Mouse (Mus musculus) midbrain, postnatal 0 days (tissue): Measurements from ENCODE around the gene Mef2a. TPM values are rescaled to one million over a fixed set of nuclear protein-coding genes. Genes with fewer than 3 reads are reported as not detected.

Experiments used
- ATAC-seq: fragments of 200-750 bp; cut with Nextera tagmentation; 2 replicates; pipeline ENCODE4 v1.8.0; 2017; ENCODE audit warnings: moderate number of reproducible peaks, mild to moderate bottlenecking, moderate TSS enrichment, moderate library complexity; ENCODE audit not compliant: low FRiP score
- DNase-seq: peaks from one replicate; pipeline ENCODE4 v3.0.0-alpha.2; 2015; ENCODE audit warnings: low spot score
- H3K27ac ChIP-seq: fragments of 300-500 bp; sonication (generic); 2 replicates; pipeline ENCODE4 v1.5.1; 2014; ENCODE audit warnings: low read depth, mild to moderate bottlenecking, low read length, mixed read lengths
- H3K27me3 ChIP-seq: fragments of 300-500 bp; sonication (generic); 2 replicates; pipeline ENCODE4 v1.6.1; 2014; ENCODE audit warnings: low read length, control low read depth, mixed read lengths; ENCODE audit not compliant: insufficient read depth
- H3K36me3 ChIP-seq: fragments of 300-500 bp; sonication (generic); 2 replicates; pipeline ENCODE4 v1.6.1; 2014; ENCODE audit warnings: low read length, control low read depth, mixed read lengths; ENCODE audit not compliant: insufficient read depth
- H3K4me1 ChIP-seq: fragments of 300-500 bp; sonication (generic); 2 replicates; pipeline ENCODE4 v1.6.1; 2014; ENCODE audit warnings: mild to moderate bottlenecking, control low read depth, antibody characterized with exemption, low read length, mixed read lengths; ENCODE audit not compliant: insufficient read depth
- H3K4me2 ChIP-seq: fragments of 300-500 bp; sonication (generic); 2 replicates; pipeline ENCODE4 v1.6.1; 2014; ENCODE audit warnings: low read depth, mild to moderate bottlenecking, low read length, mixed read lengths; ENCODE audit not compliant: poor library complexity, severe bottlenecking
- H3K4me3 ChIP-seq: fragments of 300-500 bp; sonication (generic); 2 replicates; pipeline ENCODE4 v1.5.1; 2014; ENCODE audit warnings: low read depth, mild to moderate bottlenecking, low read length, moderate library complexity
- H3K9ac ChIP-seq: fragments of 300-500 bp; sonication (generic); replicated peaks from 2 replicates; pipeline ENCODE4 v1.6.1; 2014; ENCODE audit warnings: mild to moderate bottlenecking, low read length, moderate library complexity, mixed read lengths; ENCODE audit not compliant: poor library complexity, severe bottlenecking
- H3K9me3 ChIP-seq: fragments of 300-500 bp; sonication (generic); 2 replicates; pipeline ENCODE4 v1.6.1; 2016; ENCODE audit warnings: low read length, control low read depth
- CTCF ChIP-seq: IDR thresholded peaks from 2 replicates; pipeline ENCODE4 v1.5.1; 2016; ENCODE audit warnings: antibody characterized with exemption, mild to moderate bottlenecking
- WGBS: fragments of 180-500 bp; shearing (Covaris S2); extraction: QIAGEN DNeasy Blood & Tissue Kit; methylation state at CpG from one replicate; pipeline ENCODE4 v1.1.7; 2014; 5-methylcytosine and 5-hydroxymethylcytosine counted together
- polyA plus RNA-seq: library from polyadenylated mRNA; unstranded; fragments of >200 nt; fragmentation: Nextera tagmentation; extraction: Ambion mirVana; gene quantifications from 2 replicates; pipeline ENCODE4 v1.2.1, GENCODE M21; 2015
- total RNA-seq: library from RNA; depleted of rRNA; stranded (reverse); fragments of >200 nt; gene quantifications from 2 replicates; pipeline ENCODE4 v1.2.3, GENCODE M21; 2014

The Mef2a gene
- total and polyA plus RNA-seq, 2 experiments from 2014 or later, result 40.4 to 62.4 TPM

DNA sequence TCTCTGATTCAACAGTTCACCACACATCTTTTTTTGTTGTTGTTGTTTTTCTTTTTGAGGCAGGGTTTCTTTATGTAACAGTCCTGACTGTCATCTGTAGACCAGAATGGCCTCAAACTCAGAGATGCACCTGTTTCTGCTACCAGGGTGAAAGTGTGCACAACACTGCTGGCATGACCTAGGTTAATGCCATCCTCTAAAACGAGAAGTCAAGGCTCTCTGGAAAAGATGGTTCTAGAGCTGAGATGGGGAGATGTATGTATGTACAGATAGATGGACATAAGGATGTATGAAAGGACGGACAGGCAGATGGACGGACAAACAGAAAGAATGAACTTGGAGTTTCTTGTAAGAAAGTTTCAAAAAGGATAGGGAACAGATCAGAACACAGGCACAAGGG lies 12.1 kb downstream of the Mef2a start:
- ATAC-seq (no peak), DNase-seq (no peak)
- no peaks in the 10 kb centered on the region for H3K27me3 ChIP-seq
- WGBS, result 95% methylated on average over 3 of the region's 3 CpGs
- no peaks in the 10 kb centered on the region for H3K4me1 ChIP-seq
- H3K4me3 ChIP-seq, result no peak overlapping the region
- no peak overlapping the region for H3K27ac ChIP-seq
- no peaks in the 10 kb centered on the region for H3K36me3 ChIP-seq
- no peak overlapping the region for H3K9ac ChIP-seq
- no peak overlapping the region for H3K4me2 ChIP-seq
- TF ChIP-seq CTCF, result no peak
- no peaks in the 10 kb centered on the region for H3K9me3 ChIP-seq

DNA sequence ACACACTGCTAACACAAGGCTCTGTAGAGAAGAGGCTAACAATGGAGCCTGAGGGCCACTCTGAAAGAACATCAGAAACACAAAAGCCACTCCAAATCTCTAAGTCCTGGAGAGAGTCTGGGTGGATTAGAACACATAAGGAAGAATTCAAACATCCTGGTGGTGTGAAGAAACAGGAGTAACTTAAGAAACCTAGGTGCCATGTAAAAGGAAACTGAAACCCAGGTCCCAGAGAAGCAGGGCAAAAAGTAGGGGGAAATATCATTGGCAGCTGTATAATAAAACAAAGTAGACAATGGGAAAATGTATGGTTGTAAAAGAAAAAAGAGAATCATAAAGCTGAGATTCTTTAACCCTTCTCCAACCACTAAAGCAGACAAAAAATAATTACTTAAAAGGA lies 12.8 kb downstream of the Mef2a start:
- ATAC-seq (no peak), DNase-seq (no peak)
- no peaks in the 10 kb centered on the region for H3K27me3 ChIP-seq
- H3K9me3 ChIP-seq, result no peaks in the 10 kb centered on the region
- no peak overlapping the region for H3K27ac ChIP-seq
- no peaks in the 10 kb centered on the region for H3K36me3 ChIP-seq
- H3K4me3 ChIP-seq, result no peak overlapping the region
- no peak for TF ChIP-seq CTCF
- no peaks in the 10 kb centered on the region for H3K4me1 ChIP-seq
- H3K4me2 ChIP-seq, result no peak overlapping the region
- no peak overlapping the region for H3K9ac ChIP-seq

DNA sequence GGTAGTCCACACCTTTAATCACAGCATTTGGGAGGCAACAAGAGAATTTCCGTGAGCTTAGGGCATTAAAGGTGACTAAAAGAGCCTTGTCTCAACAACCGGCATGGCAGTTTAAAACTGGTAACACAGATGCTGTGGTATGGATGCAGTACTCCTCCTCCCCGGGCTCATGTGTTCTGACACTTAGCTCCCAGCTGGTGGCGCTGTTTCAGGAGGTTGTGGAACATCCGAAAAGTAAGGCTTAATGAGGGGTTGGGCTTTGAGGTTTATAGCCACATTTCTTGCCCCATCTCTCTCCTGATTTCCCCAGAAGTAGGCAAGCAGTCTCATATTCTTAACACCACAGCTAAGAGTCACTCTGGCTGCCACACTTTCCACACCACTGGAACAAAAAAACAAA lies 16.8 kb downstream of the Mef2a start:
- 98% methylated on average over 5 of the region's 5 CpGs for WGBS
- Histone ChIP-seq H3K36me3 (no peaks in the 10 kb centered on the region), H3K4me1 (no peaks in the 10 kb centered on the region), H3K27me3 (no peaks in the 10 kb centered on the region), H3K4me3 (no peak overlapping the region), H3K27ac (no peak overlapping the region), H3K9me3 (no peaks in the 10 kb centered on the region), H3K9ac (no peak overlapping the region), H3K4me2 (no peak overlapping the region)
- no peak for DNase-seq
- ATAC-seq, result no peak
- 0 out of 2 replicates have a peak, but pooled peaks have one; percentile 15 for TF ChIP-seq CTCF

DNA sequence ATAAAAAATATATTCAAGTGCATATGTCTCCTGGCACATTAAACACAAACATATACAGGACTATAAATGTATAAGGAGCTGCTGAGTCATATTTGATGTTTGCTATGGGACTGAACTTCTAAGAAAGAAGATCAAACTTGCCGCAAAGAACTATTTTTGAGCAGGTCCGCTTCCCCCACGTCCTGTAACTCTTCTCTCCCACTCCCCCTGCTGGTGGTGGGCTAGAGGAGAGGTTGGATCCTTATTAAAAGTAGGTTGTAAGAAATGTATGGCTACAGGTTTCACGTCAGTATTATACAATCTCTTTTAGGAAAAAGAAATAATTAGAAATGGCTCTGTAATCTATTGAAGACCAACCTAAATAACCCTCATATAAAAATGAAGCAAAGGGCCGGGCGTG lies 19.0 kb downstream of the Mef2a start:
- Histone ChIP-seq H3K9ac (no peak overlapping the region), H3K36me3 (no peaks in the 10 kb centered on the region), H3K4me3 (no peak overlapping the region), H3K4me2 (no peak overlapping the region), H3K9me3 (no peaks in the 10 kb centered on the region), H3K4me1 (no peaks in the 10 kb centered on the region), H3K27ac (no peak overlapping the region), H3K27me3 (no peaks in the 10 kb centered on the region)
- 90% methylated on average over 6 of the region's 6 CpGs for WGBS
- no peak for DNase-seq
- ATAC-seq, result no peak
- peak; percentile 19 for TF ChIP-seq CTCF

DNA sequence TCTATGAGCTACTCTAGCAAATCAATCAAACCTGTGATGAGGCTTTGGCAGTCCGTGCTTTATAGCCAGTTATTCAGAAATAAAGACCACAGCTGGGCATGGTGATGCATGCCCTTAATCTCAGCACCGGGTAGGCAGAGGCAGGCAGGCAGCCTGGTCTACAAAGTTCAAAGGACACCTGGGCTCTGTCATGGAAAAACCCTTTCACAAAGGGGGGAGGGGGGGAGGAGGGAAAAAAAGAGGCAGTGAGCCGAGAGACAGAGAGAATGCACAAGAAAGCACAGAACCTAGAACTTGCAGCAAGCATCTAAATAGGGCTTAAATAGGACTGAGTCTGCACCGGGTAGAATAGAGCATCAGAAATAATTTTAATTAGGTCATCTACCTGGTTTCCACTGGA lies 19.7 kb downstream of the Mef2a start:
- Histone ChIP-seq H3K9me3 (no peaks in the 10 kb centered on the region), H3K4me3 (no peak overlapping the region), H3K27me3 (no peaks in the 10 kb centered on the region), H3K4me1 (no peaks in the 10 kb centered on the region), H3K4me2 (no peak overlapping the region), H3K27ac (no peak overlapping the region), H3K9ac (no peak overlapping the region), H3K36me3 (no peaks in the 10 kb centered on the region)
- TF ChIP-seq CTCF, result no peak
- DNase-seq, result no peak
- WGBS, result 80% methylated on average over 4 of the region's 4 CpGs
- ATAC-seq, result no peak

DNA sequence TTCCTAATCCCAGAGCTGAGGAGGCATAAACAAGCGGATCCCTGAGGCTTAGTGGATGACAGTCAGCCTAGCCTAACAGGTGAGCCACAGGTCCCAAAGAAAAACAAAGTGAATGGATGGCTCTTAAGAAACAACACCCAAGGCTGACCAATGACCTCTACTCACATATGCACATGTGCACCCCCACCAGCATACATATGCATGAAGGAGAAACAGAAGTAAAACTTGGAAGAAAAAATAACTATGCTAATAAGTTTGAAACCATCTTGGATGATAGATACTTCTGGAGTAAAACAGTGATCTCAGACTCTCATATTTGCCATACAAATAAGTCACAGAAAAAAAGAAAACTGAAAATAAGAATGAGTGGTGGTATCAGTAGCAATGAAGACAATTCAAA lies 28.2 kb downstream of the Mef2a start:
- 79% methylated on average over 1 of the region's 1 CpGs for WGBS
- Histone ChIP-seq H3K9ac (no peak overlapping the region), H3K27me3 (no peaks in the 10 kb centered on the region), H3K27ac (no peak overlapping the region), H3K36me3 (no peaks in the 10 kb centered on the region), H3K9me3 (no peaks in the 10 kb centered on the region), H3K4me3 (no peak overlapping the region), H3K4me1 (no peaks in the 10 kb centered on the region), H3K4me2 (no peak overlapping the region)
- DNase-seq (no peak), ATAC-seq (no peak)
- no peak for TF ChIP-seq CTCF
